Mouse (Mus musculus) heart, adult 9 months (tissue): ENCODE data around the gene Wnt9b.

Source experiments
- DNase-seq, 2 experiments: peaks; one replicate each; pipeline ENCODE4 v3.0.0; 2022; ENCODE audit warnings: low spot score in 2 of 2

The Wnt9b gene

GRCm38 (mm10) chr11:103683667-103684334 is 65.8 kb downstream of the Wnt9b start:
- no peak for DNase-seq
